Mouse (Mus musculus) bone marrow macrophage, adult 2 months (primary cell): Measurements from ENCODE around the gene Myef2.

ENCODE experiments used
- CTCF ChIP-seq: IDR thresholded peaks from 2 replicates; pipeline ENCODE4 v1.5.1; 2012; ENCODE audit warnings: low read depth, mild to moderate bottlenecking, low read length, moderate library complexity
- POLR2A ChIP-seq: IDR thresholded peaks from 2 replicates; pipeline ENCODE4 v1.6.1; 2012; ENCODE audit warnings: mild to moderate bottlenecking, low read depth, low read length, borderline replicate concordance

- TF ChIP-seq CTCF: no peak
- no peak for TF ChIP-seq POLR2A
Observed at GRCm38 (mm10) chr2:125154294-125154693, 30.8 kb upstream of the Myef2 start.
